In the genomic region with DNA sequence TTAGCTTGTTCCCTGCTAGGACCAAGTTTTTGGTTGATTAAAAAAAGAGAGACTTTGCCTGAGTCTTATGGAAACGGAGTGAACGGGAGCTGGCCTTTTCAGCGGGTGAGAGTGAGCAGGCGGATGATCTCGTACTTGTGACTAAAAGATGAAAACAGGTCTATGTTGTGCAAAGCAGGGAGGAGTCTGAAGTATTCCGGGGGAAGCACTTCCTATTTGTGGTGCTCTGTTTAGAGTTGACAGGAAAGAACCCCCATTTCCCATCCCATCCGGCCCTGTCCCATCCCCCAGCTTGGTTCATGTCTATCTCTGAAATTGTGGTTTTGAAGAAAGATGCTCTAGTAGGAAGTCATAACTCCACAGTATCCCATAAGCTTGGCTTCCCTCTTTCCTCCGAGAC, we compare ENCODE assay signal across 7 mouse cellular contexts. TPM values are rescaled to one million over a fixed set of nuclear protein-coding genes. Genes with fewer than 3 reads are reported as not detected.
DNase-seq lines count a peak whose midpoint lies in the region; ATAC-seq and TF ChIP-seq lines count a peak whose summit lies in the region.

No protein-coding gene starts in this region.

- H3K9me3 ChIP-seq in forebrain, embryonic 14.5 days (replicated peaks; ENCODE audit: control insufficient read depth, low read length) = no peaks in the 10 kb centered on the region
- H3K9me3 ChIP-seq in liver, embryonic 11.5 days (ENCODE audit: control insufficient read depth, low read length) = no peaks in the 10 kb centered on the region

- WGBS in spleen, adult 2 months = 9% methylated on average over 8 of the region's 8 CpGs
- WGBS in forebrain, embryonic 14.5 days = 30% methylated on average over 8 of the region's 8 CpGs
- 13% methylated on average over 8 of the region's 8 CpGs for WGBS in liver, embryonic 11.5 days

- intact Hi-C loops in left cerebral cortex, postnatal 14 days (cut with DNase I) = no loop called here

- no peak for TF ChIP-seq POLR2A in spleen, adult 2 months (IDR thresholded peaks at IDR 0.05; ENCODE audit: low read depth, low read length)

- H3K27ac ChIP-seq in spleen, adult 2 months (ENCODE audit: insufficient read depth, low read length) = no peak overlapping the region
- no peak overlapping the region for H3K27ac ChIP-seq in forebrain, embryonic 14.5 days (ENCODE audit: low read depth, low read length)
- H3K27ac ChIP-seq in liver, embryonic 11.5 days (ENCODE audit: low read depth, low read length) = peak overlapping the region; percentile 65

- ATAC-seq in forebrain, embryonic 14.5 days = no peak
- no peak for ATAC-seq in liver, embryonic 11.5 days (replicated peaks; ENCODE audit: low FRiP score)
- ATAC-seq in erythroid progenitor cell, adult 5-6 weeks (replicated peaks; ENCODE audit: low FRiP score, poor library complexity, severe bottlenecking) = no peak

- peaks cover 12% of the 10 kb centered on the region for H3K36me3 ChIP-seq in spleen, adult 2 months (ENCODE audit: control insufficient read depth, insufficient read depth, low read length)
- peaks cover 19% of the 10 kb centered on the region for H3K36me3 ChIP-seq in forebrain, embryonic 14.5 days (ENCODE audit: control insufficient read depth, insufficient read depth, low read length)
- peaks cover 20% of the 10 kb centered on the region for H3K36me3 ChIP-seq in liver, embryonic 11.5 days (ENCODE audit: control insufficient read depth, insufficient read depth, low read length)

- peaks cover 7% of the 10 kb centered on the region; the same call in 1 of the 2 replicates for H3K4me1 ChIP-seq in spleen, adult 2 months (ENCODE audit: control insufficient read depth, insufficient read depth, insufficient read length)
- H3K4me1 ChIP-seq in forebrain, embryonic 14.5 days (ENCODE audit: control insufficient read depth, insufficient read depth, low read length) = peaks cover 7% of the 10 kb centered on the region
- H3K4me1 ChIP-seq in liver, embryonic 11.5 days (replicated peaks; ENCODE audit: control insufficient read depth, insufficient read depth, low read length) = peaks cover 14% of the 10 kb centered on the region

- no peak for TF ChIP-seq CTCF in spleen, adult 2 months (IDR thresholded peaks at IDR 0.05; ENCODE audit: extremely low read depth, insufficient read depth, insufficient read length, insufficient replicate concordance)

- H3K4me2 ChIP-seq in forebrain, embryonic 14.5 days (ENCODE audit: low read length) = peak overlapping the region; percentile 88
- H3K4me2 ChIP-seq in liver, embryonic 11.5 days = peak overlapping the region; percentile 80

- DNase-seq in spleen, adult 2 months (ENCODE audit: low read depth in 1 of 2, low spot score in 2 of 2) = no peak
- DNase-seq in spleen, postnatal 10 days (ENCODE audit: low spot score in 2 of 2) = no peak
- no peak for DNase-seq in forebrain, embryonic 14.5 days (ENCODE audit: low spot score)
- no peak for DNase-seq in liver, embryonic 11.5 days (ENCODE audit: low spot score)
- no peak for DNase-seq in ovary, postnatal 36 days (ENCODE audit: low spot score)
- no peak for DNase-seq in left cerebral cortex, postnatal 14 days (ENCODE audit: low spot score in 2 of 2)

- no peaks in the 10 kb centered on the region for H3K27me3 ChIP-seq in spleen, adult 2 months (ENCODE audit: control insufficient read depth, insufficient read depth, low read length)
- no peaks in the 10 kb centered on the region for H3K27me3 ChIP-seq in forebrain, embryonic 14.5 days (replicated peaks; ENCODE audit: control insufficient read depth, insufficient read depth, low read length)
- H3K27me3 ChIP-seq in liver, embryonic 11.5 days (replicated peaks; ENCODE audit: control insufficient read depth, insufficient read depth, low read length) = no peaks in the 10 kb centered on the region

- H3K4me3 ChIP-seq in spleen, adult 2 months (ENCODE audit: extremely low read depth, insufficient read depth, insufficient read length) = peak overlapping the region; percentile 91
- H3K4me3 ChIP-seq in forebrain, embryonic 14.5 days (ENCODE audit: low read depth, low read length) = peak overlapping the region; percentile 93
- H3K4me3 ChIP-seq in liver, embryonic 11.5 days (ENCODE audit: low read depth, low read length) = peak overlapping the region; percentile 99

- peak overlapping the region; percentile 87 for H3K9ac ChIP-seq in forebrain, embryonic 14.5 days (ENCODE audit: low read length)
- H3K9ac ChIP-seq in liver, embryonic 11.5 days (ENCODE audit: low read depth, low read length) = peak overlapping the region; percentile 87

RNA-seq across cellular contexts. Expression of a gene that starts 1.1 kb away (rescaled TPM):
- 5.4 and 6.4 TPM in 2 replicates for polyA plus RNA-seq in spleen, adult 2 months (2012; rRNA removed)
- 53.8 and 58.5 TPM in 2 replicates for polyA plus RNA-seq in forebrain, embryonic 14.5 days (2014; fragmentation: Nextera tagmentation; extraction: Ambion mirVana)
- 74.6 and 79.9 TPM in 2 replicates for polyA plus RNA-seq in liver, embryonic 11.5 days (2014; fragmentation: Nextera tagmentation; extraction: Ambion mirVana)
- total RNA-seq in erythroid progenitor cell, adult 5-6 weeks (2015; ENCODE audit: low replicate concordance) = 11.2 and 13.8 TPM in 2 replicates
- total RNA-seq in erythroid progenitor cell, adult 5-6 weeks (2017; ENCODE audit: low replicate concordance) = 12.8 and 19.0 TPM in 2 replicates
- total RNA-seq in left cerebral cortex, postnatal 14 days (2021) = 10 to 100 TPM; 20.4 to 20.8 TPM

RNA-seq across cellular contexts. Expression of a gene that starts 18.2 kb away (rescaled TPM):
- polyA plus RNA-seq in spleen, adult 2 months (2012; rRNA removed) = 10.3 and 12.9 TPM in 2 replicates
- polyA plus RNA-seq in forebrain, embryonic 14.5 days (2014; fragmentation: Nextera tagmentation; extraction: Ambion mirVana) = 4.8 and 5.3 TPM in 2 replicates
- polyA plus RNA-seq in liver, embryonic 11.5 days (2014; fragmentation: Nextera tagmentation; extraction: Ambion mirVana) = 2.8 and 3.1 TPM in 2 replicates
- total RNA-seq in erythroid progenitor cell, adult 5-6 weeks (2015; ENCODE audit: low replicate concordance) = 10.5 and 13.8 TPM in 2 replicates
- total RNA-seq in erythroid progenitor cell, adult 5-6 weeks (2017; ENCODE audit: low replicate concordance) = 7.6 and 16.3 TPM in 2 replicates
- total RNA-seq in left cerebral cortex, postnatal 14 days (2021) = 10 to 100 TPM; 26.5 to 29.1 TPM

RNA-seq across cellular contexts. Expression of a gene that starts 18.5 kb away (rescaled TPM):
- 0.04 TPM in 1 of 2 replicates, not detected in the other for polyA plus RNA-seq in spleen, adult 2 months (2012; rRNA removed)
- 2.5 and 2.8 TPM in 2 replicates for polyA plus RNA-seq in forebrain, embryonic 14.5 days (2014; fragmentation: Nextera tagmentation; extraction: Ambion mirVana)
- 0.26 and 0.34 TPM in 2 replicates for polyA plus RNA-seq in liver, embryonic 11.5 days (2014; fragmentation: Nextera tagmentation; extraction: Ambion mirVana)
- 1.7 and 2.9 TPM in 2 replicates for total RNA-seq in erythroid progenitor cell, adult 5-6 weeks (2015; ENCODE audit: low replicate concordance)
- total RNA-seq in erythroid progenitor cell, adult 5-6 weeks (2017; ENCODE audit: low replicate concordance) = 1.8 and 2.7 TPM in 2 replicates
- 1 to 10 TPM; 1.3 TPM for total RNA-seq in left cerebral cortex, postnatal 14 days (2021)
